Mouse (Mus musculus) midbrain, embryonic 16.5 days (tissue): ENCODE measurements at regions not wholly inside any gene's neighbourhood (a gene's known extent, or its start where the extent isn't known, plus 50 kb on each side); places are given as distances from the start of the nearest gene placed in this dataset.

Experiments used
- ATAC-seq: fragments of 200-750 bp; cut with Nextera tagmentation; 2 replicates; pipeline ENCODE4 v1.8.0; 2017; ENCODE audit warnings: moderate TSS enrichment
- H3K27ac ChIP-seq: fragments of 300-500 bp; sonication (generic); 2 replicates; pipeline ENCODE4 v1.5.1; 2014; ENCODE audit warnings: mild to moderate bottlenecking, low read length, mixed read lengths
- H3K27me3 ChIP-seq: fragments of 300-500 bp; sonication (generic); 2 replicates; pipeline ENCODE4 v1.6.1; 2014; ENCODE audit warnings: low read depth, low read length, mixed read lengths; ENCODE audit not compliant: control insufficient read depth, insufficient read depth
- H3K36me3 ChIP-seq: fragments of 300-500 bp; sonication (generic); 2 replicates; pipeline ENCODE4 v1.6.1; 2014; ENCODE audit warnings: mild to moderate bottlenecking, low read length, moderate library complexity, mixed read lengths; ENCODE audit not compliant: control insufficient read depth, insufficient read depth
- H3K4me1 ChIP-seq: fragments of 300-500 bp; sonication (generic); 2 replicates; pipeline ENCODE4 v1.6.1; 2014; ENCODE audit warnings: mild to moderate bottlenecking, low read length, mixed read lengths; ENCODE audit not compliant: control insufficient read depth, insufficient read depth
- H3K4me2 ChIP-seq: fragments of 300-500 bp; sonication (generic); 2 replicates; pipeline ENCODE4 v1.6.1; 2014; ENCODE audit warnings: mild to moderate bottlenecking, low read length, mixed read lengths
- H3K4me3 ChIP-seq: fragments of 300-500 bp; sonication (generic); 2 replicates; pipeline ENCODE4 v1.5.1; 2014; ENCODE audit warnings: low read depth, mild to moderate bottlenecking, low read length, moderate library complexity, mixed read lengths
- H3K9ac ChIP-seq: fragments of 300-500 bp; sonication (generic); 2 replicates; pipeline ENCODE4 v1.6.1; 2014; ENCODE audit warnings: low read depth, low read length, mixed read lengths
- H3K9me3 ChIP-seq: fragments of 300-500 bp; sonication (generic); replicated peaks from 2 replicates; pipeline ENCODE4 v1.6.1; 2014; ENCODE audit warnings: mild to moderate bottlenecking, low read length, mixed read lengths; ENCODE audit not compliant: control insufficient read depth, poor library complexity, severe bottlenecking
- WGBS: fragments of 180-500 bp; shearing (Covaris S2); extraction: QIAGEN DNeasy Blood & Tissue Kit; methylation state at CpG from one replicate; pipeline ENCODE4 v1.1.7; 2014; 5-methylcytosine and 5-hydroxymethylcytosine counted together

DNA sequence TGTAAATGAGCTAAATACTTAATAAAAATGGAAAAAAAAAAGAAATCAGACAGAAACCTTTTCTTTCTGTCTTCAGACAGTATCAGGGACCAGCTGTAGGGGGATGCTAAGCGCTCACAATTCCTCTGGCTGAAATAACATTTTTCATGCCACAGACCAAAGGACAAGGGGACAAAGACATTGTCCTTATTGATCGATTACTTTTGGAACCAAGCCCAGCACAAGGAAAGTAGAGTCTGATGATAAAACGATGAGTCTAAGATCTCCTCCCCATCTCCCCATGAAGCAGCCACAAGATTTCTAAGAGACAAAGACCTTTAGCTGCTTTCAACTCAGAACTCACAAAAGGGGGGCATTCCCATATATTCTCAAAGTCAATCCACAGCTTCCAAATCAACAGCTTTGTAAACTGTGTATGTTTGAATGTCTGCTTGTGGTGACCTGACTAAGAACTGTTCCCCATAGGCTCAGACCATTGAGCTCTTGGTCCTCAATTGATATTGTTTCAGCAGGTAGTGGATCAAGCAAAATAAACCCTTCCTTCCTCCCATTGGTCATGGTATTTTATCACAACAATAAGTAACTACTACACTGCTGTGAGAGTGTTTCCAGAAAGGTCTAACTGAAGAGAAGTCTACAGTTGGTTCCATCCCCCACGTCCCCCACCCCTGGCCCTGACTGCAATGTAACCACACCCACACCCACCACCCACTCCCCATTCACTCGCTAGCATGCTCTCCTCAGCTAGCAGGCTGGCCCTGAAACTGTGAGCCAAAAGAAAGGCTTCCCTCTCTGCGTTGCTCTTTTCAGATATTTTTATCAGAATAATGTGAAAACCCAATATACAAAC lies 331.4 kb upstream of the Spred2 start:
- H3K4me2 ChIP-seq, result no peak overlapping the region
- ATAC-seq, result no peak
- WGBS, result 83% methylated on average over 6 of the region's 6 CpGs
- H3K27me3 ChIP-seq, result no peaks in the 10 kb centered on the region
- H3K27ac ChIP-seq, result no peak overlapping the region
- H3K4me3 ChIP-seq, result no peak overlapping the region
- no peaks in the 10 kb centered on the region for H3K36me3 ChIP-seq
- peaks cover 3% of the 10 kb centered on the region; the same call in 1 of the 2 replicates for H3K9me3 ChIP-seq
- H3K9ac ChIP-seq, result no peak overlapping the region
- H3K4me1 ChIP-seq, result no peaks in the 10 kb centered on the region

DNA sequence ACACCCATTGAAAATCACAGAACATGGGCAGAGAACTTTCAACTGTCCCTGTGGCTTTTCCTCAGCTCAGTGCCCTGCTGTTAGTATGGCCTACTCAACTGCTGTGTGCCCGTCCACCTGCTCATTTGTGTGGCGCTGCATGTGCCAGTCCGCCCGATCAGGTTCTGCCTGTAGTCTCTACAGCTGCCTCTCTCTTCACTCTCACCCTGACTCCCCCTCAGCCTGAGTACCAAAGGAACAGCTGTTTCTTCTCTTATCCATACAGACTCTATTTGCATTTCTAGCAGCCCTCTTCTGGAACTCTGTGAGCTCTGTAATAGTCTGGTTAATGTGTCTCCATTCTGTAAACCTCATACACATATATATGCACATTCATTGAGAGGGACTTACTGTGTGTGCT lies 329.1 kb upstream of the Spred2 start:
- Histone ChIP-seq H3K36me3 (no peaks in the 10 kb centered on the region), H3K27me3 (no peaks in the 10 kb centered on the region), H3K4me3 (no peak overlapping the region), H3K9ac (no peak overlapping the region), H3K4me2 (no peak overlapping the region), H3K4me1 (no peaks in the 10 kb centered on the region), H3K9me3 (peaks cover 3% of the 10 kb centered on the region; the same call in 1 of the 2 replicates), H3K27ac (no peak overlapping the region)
- WGBS, result 71% methylated on average over 4 of the region's 4 CpGs
- no peak for ATAC-seq

DNA sequence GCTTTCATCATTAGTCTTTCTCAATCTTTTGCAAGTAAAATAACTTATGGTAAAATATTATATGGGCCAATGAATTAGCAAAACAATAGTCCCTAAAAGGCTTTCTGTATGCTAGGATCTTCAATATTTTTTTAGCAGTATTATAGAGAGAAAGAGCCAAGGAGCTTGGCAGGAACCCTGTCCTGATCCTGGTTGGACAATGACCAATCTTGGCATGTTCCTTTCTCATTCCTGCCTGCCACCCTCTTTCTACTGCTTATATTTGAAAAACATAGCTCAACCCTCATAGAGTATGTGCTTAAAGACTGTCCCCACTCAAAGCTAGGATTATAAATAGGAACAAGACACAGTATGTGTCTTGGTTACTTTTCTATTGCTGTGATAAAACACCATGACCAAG lies 327.8 kb upstream of the Spred2 start:
- Histone ChIP-seq H3K9me3 (peaks cover 3% of the 10 kb centered on the region; the same call in 1 of the 2 replicates), H3K36me3 (no peaks in the 10 kb centered on the region), H3K4me2 (no peak overlapping the region), H3K4me1 (no peaks in the 10 kb centered on the region), H3K4me3 (no peak overlapping the region), H3K9ac (no peak overlapping the region), H3K27me3 (no peaks in the 10 kb centered on the region), H3K27ac (no peak overlapping the region)
- ATAC-seq, result no peak

- no peaks in the 10 kb centered on the region for H3K4me1 ChIP-seq
- H3K9ac ChIP-seq, result no peak overlapping the region
- no peak; the same call in 1 of the 2 replicates for ATAC-seq
- 55% methylated on average over 9 of the region's 9 CpGs for WGBS
- no peak overlapping the region for H3K4me3 ChIP-seq
- no peaks in the 10 kb centered on the region for H3K36me3 ChIP-seq
- H3K4me2 ChIP-seq, result no peak overlapping the region
- no peaks in the 10 kb centered on the region for H3K9me3 ChIP-seq
- H3K27me3 ChIP-seq, result no peaks in the 10 kb centered on the region
- H3K27ac ChIP-seq, result no peak overlapping the region
Measured at GRCm38 (mm10) chr11:19599433-19599832, 324.7 kb upstream of the Spred2 start.

- no peaks in the 10 kb centered on the region for H3K36me3 ChIP-seq
- no peak overlapping the region for H3K4me3 ChIP-seq
- no peak for ATAC-seq
- no peak overlapping the region for H3K4me2 ChIP-seq
- no peaks in the 10 kb centered on the region for H3K4me1 ChIP-seq
- H3K9me3 ChIP-seq, result no peaks in the 10 kb centered on the region
- WGBS, result 78% methylated on average over 15 of the region's 15 CpGs
- H3K27ac ChIP-seq, result no peak overlapping the region
- H3K27me3 ChIP-seq, result no peaks in the 10 kb centered on the region
- no peak overlapping the region for H3K9ac ChIP-seq
Measured at GRCm38 (mm10) chr11:19601216-19601938, 322.8 kb upstream of the Spred2 start.

DNA sequence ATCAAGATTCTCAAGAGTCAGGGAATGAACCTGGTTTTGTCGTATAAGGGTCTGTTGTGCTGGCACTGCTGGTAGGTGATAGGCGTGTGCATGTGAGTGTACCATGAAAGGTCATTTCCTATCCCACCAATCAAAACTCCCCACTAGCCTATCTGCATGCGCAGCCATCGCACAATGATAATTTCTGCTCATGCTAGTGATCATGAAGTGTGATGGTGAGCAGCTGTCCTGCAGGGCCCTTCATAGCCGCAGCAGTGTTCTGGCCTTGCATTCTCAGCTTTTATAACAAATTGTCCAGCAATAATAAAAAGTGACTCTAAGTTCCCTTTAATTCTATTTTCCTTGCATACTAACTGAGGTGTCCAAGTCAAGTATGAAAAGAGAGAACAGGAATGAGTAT lies 321.7 kb upstream of the Spred2 start:
- no peak for ATAC-seq
- Histone ChIP-seq H3K27me3 (no peaks in the 10 kb centered on the region), H3K9ac (no peak overlapping the region), H3K9me3 (no peaks in the 10 kb centered on the region), H3K4me3 (no peak overlapping the region), H3K36me3 (no peaks in the 10 kb centered on the region), H3K4me1 (no peaks in the 10 kb centered on the region), H3K27ac (no peak overlapping the region), H3K4me2 (no peak overlapping the region)
- WGBS, result 93% methylated on average over 5 of the region's 5 CpGs

GRCm38 (mm10) chr11:19605602-19606001 lies 318.6 kb upstream of the Spred2 start:
- ATAC-seq, result no peak

DNA sequence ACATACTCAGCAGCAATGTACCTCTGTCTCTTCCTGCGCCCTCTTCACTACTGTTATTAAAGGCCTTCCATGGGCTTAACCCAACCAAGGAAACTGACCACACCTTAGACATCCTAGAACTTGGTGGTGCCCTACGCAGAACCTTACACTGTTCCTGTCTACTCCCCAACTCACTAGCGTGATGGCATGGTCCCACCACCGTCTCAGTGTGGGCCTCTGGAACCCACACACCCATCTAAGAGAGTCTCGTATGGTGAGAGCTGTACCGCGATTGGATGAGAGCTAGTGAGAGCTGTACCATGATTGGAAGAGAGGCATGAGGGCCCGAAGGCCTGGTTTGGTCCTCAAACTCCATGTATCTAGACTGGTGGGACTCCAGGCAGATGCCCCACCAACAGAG lies 317.2 kb upstream of the Spred2 start:
- ATAC-seq, result no peak
- Histone ChIP-seq H3K4me2 (no peak overlapping the region), H3K9me3 (no peaks in the 10 kb centered on the region), H3K4me3 (no peak overlapping the region), H3K9ac (no peak overlapping the region), H3K4me1 (no peaks in the 10 kb centered on the region), H3K27ac (no peak overlapping the region), H3K27me3 (no peaks in the 10 kb centered on the region), H3K36me3 (no peaks in the 10 kb centered on the region)
- WGBS, result 93% methylated on average over 8 of the region's 8 CpGs

More at GRCm38 (mm10) chr11:19605602-19606001, 318.6 kb upstream of the Spred2 start:
- Histone ChIP-seq H3K27me3 (no peaks in the 10 kb centered on the region), H3K36me3 (no peaks in the 10 kb centered on the region), H3K9ac (no peak overlapping the region), H3K4me1 (no peaks in the 10 kb centered on the region), H3K4me2 (no peak overlapping the region), H3K27ac (no peak overlapping the region), H3K4me3 (no peak overlapping the region), H3K9me3 (no peaks in the 10 kb centered on the region)
- 71% methylated on average over 4 of the region's 4 CpGs for WGBS

GRCm38 (mm10) chr11:19607941-19608340 lies 316.2 kb upstream of the Spred2 start:
- H3K27me3 ChIP-seq, result no peaks in the 10 kb centered on the region
- no peaks in the 10 kb centered on the region for H3K36me3 ChIP-seq
- no peak overlapping the region for H3K4me3 ChIP-seq
- no peak for ATAC-seq
- no peak overlapping the region for H3K9ac ChIP-seq
- H3K4me1 ChIP-seq, result no peaks in the 10 kb centered on the region
- no peaks in the 10 kb centered on the region for H3K9me3 ChIP-seq
- H3K4me2 ChIP-seq, result no peak overlapping the region
- no peak overlapping the region for H3K27ac ChIP-seq
